Mouse (Mus musculus) embryonic facial prominence, embryonic 10.5 days (tissue): ENCODE measurements at regions not wholly inside any gene's neighbourhood (a gene's known extent, or its start where the extent isn't known, plus 50 kb on each side); places are given as distances from the start of the nearest gene placed in this dataset.

Source experiments
- DNase-seq: peaks from one replicate; pipeline ENCODE4 v3.0.0-alpha.2; 2017; ENCODE audit warnings: low spot score
- H3K27ac ChIP-seq: fragments of 300-500 bp; sonication (generic); replicated peaks from 2 replicates; pipeline ENCODE4 v1.5.1; 2016; ENCODE audit warnings: mild to moderate bottlenecking
- H3K27me3 ChIP-seq: fragments of 300-500 bp; sonication (generic); replicated peaks from 2 replicates; pipeline ENCODE4 v1.6.1; 2016; ENCODE audit warnings: low read depth, mild to moderate bottlenecking; ENCODE audit not compliant: poor library complexity, severe bottlenecking
- H3K36me3 ChIP-seq: fragments of 300-500 bp; sonication (generic); replicated peaks from 2 replicates; pipeline ENCODE4 v1.6.1; 2016; ENCODE audit warnings: mild to moderate bottlenecking, moderate library complexity
- H3K4me1 ChIP-seq: fragments of 300-500 bp; sonication (generic); 2 replicates; pipeline ENCODE4 v1.6.1; 2016
- H3K4me3 ChIP-seq: fragments of 300-500 bp; sonication (generic); 2 replicates; pipeline ENCODE4 v1.5.1; 2016; ENCODE audit warnings: mild to moderate bottlenecking, moderate library complexity
- H3K9me3 ChIP-seq: fragments of 300-500 bp; sonication (generic); 2 replicates; pipeline ENCODE4 v1.6.1; 2016; ENCODE audit warnings: mild to moderate bottlenecking
- WGBS: fragments of 180-500 bp; shearing (Covaris S2); methylation state at CpG from one replicate; pipeline ENCODE4 v1.1.7; 2016; 5-methylcytosine and 5-hydroxymethylcytosine counted together

- Histone ChIP-seq H3K27me3 (no peaks in the 10 kb centered on the region), H3K36me3 (no peaks in the 10 kb centered on the region), H3K9me3 (no peaks in the 10 kb centered on the region), H3K27ac (no peak overlapping the region), H3K4me3 (no peak overlapping the region), H3K4me1 (no peaks in the 10 kb centered on the region)
- DNase-seq, result no peak
- 86% methylated on average over 2 of the region's 2 CpGs for WGBS
Measured at GRCm38 (mm10) chr4:30408525-30408924, 1555.4 kb upstream of the Map3k7 start.

DNA sequence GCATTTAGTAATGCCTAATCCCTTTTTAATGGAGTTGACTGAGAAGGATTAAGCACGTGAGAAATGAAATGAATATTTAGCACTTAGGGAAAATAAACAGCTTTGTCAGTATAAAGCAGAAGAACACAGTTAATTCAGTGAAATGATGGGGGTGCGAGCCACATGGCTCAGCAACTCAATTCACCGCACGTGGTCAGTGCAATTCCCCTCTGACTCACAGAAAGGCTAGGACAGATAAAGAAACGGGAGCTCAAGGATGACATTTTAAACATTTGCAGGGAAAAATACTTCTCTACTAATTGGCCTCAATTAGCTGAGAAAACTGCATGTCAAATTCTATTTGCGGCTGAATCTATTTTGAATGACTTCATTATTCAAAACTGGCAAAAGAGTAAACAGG lies 1516.3 kb upstream of the Map3k7 start:
- no peaks in the 10 kb centered on the region for H3K36me3 ChIP-seq
- no peak overlapping the region for H3K4me3 ChIP-seq
- H3K27me3 ChIP-seq, result no peaks in the 10 kb centered on the region
- no peak overlapping the region for H3K27ac ChIP-seq
- DNase-seq, result no peak
- no peaks in the 10 kb centered on the region for H3K9me3 ChIP-seq
- 47% methylated on average over 6 of the region's 6 CpGs for whole genome bisulfite sequencing
- no peaks in the 10 kb centered on the region for H3K4me1 ChIP-seq

- Histone ChIP-seq H3K27me3 (no peaks in the 10 kb centered on the region), H3K9me3 (no peaks in the 10 kb centered on the region), H3K27ac (no peak overlapping the region), H3K4me3 (no peak overlapping the region), H3K36me3 (no peaks in the 10 kb centered on the region), H3K4me1 (no peaks in the 10 kb centered on the region)
- no peak for DNase-seq
- 72% methylated on average over 1 of the region's 1 CpGs for whole genome bisulfite sequencing
Measured at GRCm38 (mm10) chr4:30450395-30450794, 1513.5 kb upstream of the Map3k7 start.

- H3K27me3 ChIP-seq, result no peaks in the 10 kb centered on the region
- H3K4me1 ChIP-seq, result no peaks in the 10 kb centered on the region
- H3K9me3 ChIP-seq, result no peaks in the 10 kb centered on the region
- no peak overlapping the region for H3K27ac ChIP-seq
- no peak overlapping the region for H3K4me3 ChIP-seq
- DNase-seq, result no peak
- H3K36me3 ChIP-seq, result no peaks in the 10 kb centered on the region
- WGBS, result 85% methylated on average over 4 of the region's 4 CpGs
Measured at GRCm38 (mm10) chr4:30467336-30467933, 1496.5 kb upstream of the Map3k7 start.

DNA sequence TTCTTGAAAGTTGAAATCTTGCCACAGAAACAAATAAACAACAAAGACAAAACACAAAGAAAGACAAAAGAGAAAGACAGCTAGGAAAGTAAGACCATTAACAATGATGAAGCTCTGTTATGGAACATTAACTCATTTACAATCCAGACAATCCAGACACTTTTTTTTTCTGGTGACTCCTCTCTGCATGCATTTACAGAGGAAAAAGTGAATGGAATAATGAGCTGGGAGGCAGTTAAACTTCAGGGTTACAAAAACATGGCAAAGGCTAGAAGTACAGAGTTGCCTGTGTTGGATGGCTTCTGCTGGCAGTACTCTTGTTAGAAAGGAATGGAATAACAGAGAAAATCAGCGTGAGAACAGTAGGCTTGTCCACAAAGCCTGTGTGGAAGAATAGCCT lies 1487.3 kb upstream of the Map3k7 start:
- Histone ChIP-seq H3K4me3 (no peak overlapping the region), H3K27me3 (no peaks in the 10 kb centered on the region), H3K36me3 (no peaks in the 10 kb centered on the region), H3K4me1 (no peaks in the 10 kb centered on the region), H3K27ac (no peak overlapping the region), H3K9me3 (no peaks in the 10 kb centered on the region)
- WGBS, result 42% methylated on average over 1 of the region's 1 CpGs
- no peak for DNase-seq

DNA sequence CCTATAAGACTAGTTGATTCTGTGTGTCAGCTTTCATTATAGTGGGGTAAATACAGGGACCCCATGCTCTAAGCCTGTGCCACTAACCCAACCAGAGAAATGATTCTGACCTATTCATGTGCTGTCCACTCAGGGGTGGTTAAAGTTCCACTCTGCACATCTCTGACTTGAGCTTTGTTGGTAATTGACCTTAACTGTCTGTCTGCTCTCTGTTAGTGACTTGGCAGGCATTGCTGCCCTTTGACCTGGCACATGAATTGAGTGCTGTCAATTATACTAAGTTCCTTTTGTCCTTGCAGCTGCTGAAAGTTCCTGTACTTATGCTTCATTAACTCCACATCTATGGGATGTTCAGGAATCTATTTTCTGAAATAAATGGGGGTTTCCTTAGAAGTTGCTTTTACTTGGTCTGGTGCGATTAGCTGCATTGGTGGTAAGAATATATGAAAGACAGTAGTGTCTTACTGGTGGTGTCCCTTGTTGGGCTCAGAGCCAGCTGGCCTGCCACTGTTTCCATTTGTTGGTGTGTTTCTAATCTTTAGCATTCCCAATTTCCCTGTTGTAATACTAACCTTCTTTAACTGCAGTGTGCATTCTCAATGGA lies 1463.7 kb upstream of the Map3k7 start:
- Histone ChIP-seq H3K27me3 (no peaks in the 10 kb centered on the region), H3K36me3 (no peaks in the 10 kb centered on the region), H3K27ac (no peak overlapping the region), H3K9me3 (no peaks in the 10 kb centered on the region), H3K4me1 (peaks cover 6% of the 10 kb centered on the region), H3K4me3 (no peak overlapping the region)
- DNase-seq, result peak; percentile 9
- 33% methylated on average over 1 of the region's 1 CpGs for WGBS
